Mouse (Mus musculus): Measurements from ENCODE around the gene Nkapd1. TPM values are rescaled to one million over a fixed set of nuclear protein-coding genes. Genes with fewer than 3 reads are reported as not detected.

The Nkapd1 gene
- 32.5 TPM for total RNA-seq (2023)

GRCm38 (mm10) chr9:50616766-50617603 lies at the start of gene Nkapd1, which contains the start of gene Pih1d2:
TSS of gene Nkapd1 (minus strand) at chr9:50617464.
TSS of gene Pih1d2 (plus strand) at chr9:50617321.

GRCm38 (mm10) chr9:50659392-50660217 lies 42.3 kb upstream of the Nkapd1 start, which contains the start of gene Dlat:
TSS of gene Dlat (minus strand) at chr9:50659780.

GRCm38 (mm10) chr9:50603189-50603997 lies 13.9 kb downstream of the Nkapd1 start, which contains the start of the genes Sdhd and Timm8b:
TSS of gene Sdhd (minus strand) at chr9:50603812.
TSS of gene Timm8b (plus strand) at chr9:50603910.

GRCm38 (mm10) chr9:50561145-50561917 lies 55.9 kb downstream of the Nkapd1 start, which contains the start of gene Tex12:
TSS of gene Tex12 (minus strand) at chr9:50561325.

Other genes with a start within 250 kb of the Nkapd1 start
- gene Plet1, start 122.9 kb downstream of the Nkapd1 start, total RNA-seq (2023): not detected
- 40.5 TPM for gene Pts, start 88.7 kb downstream of the Nkapd1 start, total RNA-seq (2023)
- gene Il18, start 62.6 kb downstream of the Nkapd1 start, total RNA-seq (2023): 2.3 TPM
- not detected for gene Bco2, start 62.3 kb downstream of the Nkapd1 start, total RNA-seq (2023)
- not detected for gene Tex12, start 56.1 kb downstream of the Nkapd1 start, total RNA-seq (2023)
- 52.9 TPM for gene Sdhd, start 13.7 kb downstream of the Nkapd1 start, total RNA-seq (2023)
- gene Timm8b, start 13.6 kb downstream of the Nkapd1 start, total RNA-seq (2023): 42.6 TPM
- 1.7 TPM for gene Pih1d2, start 143 bp downstream of the Nkapd1 start, total RNA-seq (2023)
- 27.2 TPM for gene Dlat, start 42.3 kb upstream of the Nkapd1 start, total RNA-seq (2023)
- gene Dixdc1, start 122.1 kb upstream of the Nkapd1 start, total RNA-seq (2023): not detected
- gene 2310030G06Rik, start 129.1 kb upstream of the Nkapd1 start, total RNA-seq (2023): not detected
- not detected for gene Cryab, start 133.9 kb upstream of the Nkapd1 start, total RNA-seq (2023)
- gene Hspb2, start 134.9 kb upstream of the Nkapd1 start, total RNA-seq (2023): not detected
- gene Fdxacb1, start 150.8 kb upstream of the Nkapd1 start, total RNA-seq (2023): 7.9 TPM
- 20.2 TPM for gene Alg9, start 157.6 kb upstream of the Nkapd1 start, total RNA-seq (2023)
- 11.1 TPM for gene 1110032A03Rik, start 158.1 kb upstream of the Nkapd1 start, total RNA-seq (2023)
- gene Ppp2r1b, start 227.8 kb upstream of the Nkapd1 start, total RNA-seq (2023): 68.4 TPM